Mouse (Mus musculus): ENCODE results near the gene Gm43518.

Gene Gm43518

DNA sequence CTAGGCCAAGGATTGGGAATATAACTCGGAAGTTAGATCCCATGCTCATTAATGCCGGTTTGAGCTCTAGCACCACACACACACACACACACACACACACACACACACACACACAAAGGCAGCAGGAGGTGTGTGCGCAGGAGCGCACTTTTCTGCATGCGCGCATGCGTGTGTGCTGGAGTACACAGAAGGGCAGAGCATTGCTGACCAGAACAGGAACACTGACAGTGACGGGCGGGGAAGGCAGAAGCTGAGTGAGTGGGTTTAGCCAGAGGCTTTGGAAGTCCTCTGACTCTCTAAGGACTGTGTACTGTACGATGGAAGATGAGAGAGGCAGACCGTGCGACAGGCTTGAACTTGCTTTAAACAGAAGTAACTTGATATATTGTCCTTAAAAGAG is 6.3 kb downstream of the Gm43518 start:
- no peak for DNase-seq (ENCODE audit: low read depth in 2 of 2, low spot score in 2 of 2)

DNA sequence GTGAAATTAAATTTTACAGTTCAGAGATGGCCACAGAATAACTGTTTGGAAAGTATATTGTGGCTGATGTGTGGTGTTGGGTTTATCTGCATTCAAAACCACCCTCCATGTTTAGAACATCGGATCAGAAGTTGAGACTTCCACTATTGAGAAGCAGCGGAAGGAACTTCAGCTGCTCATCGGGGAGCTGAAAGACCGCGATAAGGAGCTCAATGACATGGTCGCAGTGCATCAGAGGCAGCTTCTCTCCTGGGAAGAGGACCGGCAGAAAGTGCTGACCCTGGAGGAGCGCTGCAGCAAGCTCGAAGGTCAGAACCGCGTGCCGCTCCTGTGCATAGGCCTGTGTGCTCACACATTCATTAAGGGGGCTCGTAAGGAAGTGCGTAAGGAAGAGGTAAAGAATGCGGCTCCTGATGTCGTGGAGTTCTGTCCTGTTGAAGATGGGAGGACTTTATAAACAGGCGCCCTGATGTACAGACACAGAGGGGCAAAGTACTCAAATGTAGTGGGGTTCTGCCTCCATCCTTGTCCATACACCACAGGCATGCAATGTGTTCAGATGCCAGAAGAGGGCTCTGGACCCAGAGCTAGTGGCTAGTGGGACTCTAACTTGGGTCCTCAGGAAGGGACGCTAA is 6.9 kb downstream of the Gm43518 start:
- DNase-seq (ENCODE audit: low read depth in 2 of 2, low spot score in 2 of 2), result no peak

DNA sequence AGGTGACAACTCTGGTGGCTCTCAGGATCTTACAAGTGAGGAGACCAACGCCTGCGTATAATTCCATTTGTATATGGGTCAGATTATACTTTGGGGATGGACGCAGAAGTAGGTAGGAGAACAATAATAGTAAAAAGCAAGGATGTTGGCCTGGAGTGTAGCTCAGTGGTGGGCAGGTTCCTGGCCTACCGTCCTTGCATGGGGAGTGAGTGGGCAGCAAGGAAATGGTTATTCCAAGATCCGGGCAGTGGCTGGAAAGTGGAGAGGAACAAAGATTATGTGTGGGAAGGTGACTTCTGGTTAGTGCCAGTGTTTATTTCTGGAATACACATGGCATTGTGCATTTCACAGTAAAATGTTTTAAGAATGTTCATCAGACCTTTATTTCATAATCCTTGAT is 8.7 kb downstream of the Gm43518 start:
- DNase-seq (ENCODE audit: low read depth in 2 of 2, low spot score in 2 of 2), result no peak

DNA sequence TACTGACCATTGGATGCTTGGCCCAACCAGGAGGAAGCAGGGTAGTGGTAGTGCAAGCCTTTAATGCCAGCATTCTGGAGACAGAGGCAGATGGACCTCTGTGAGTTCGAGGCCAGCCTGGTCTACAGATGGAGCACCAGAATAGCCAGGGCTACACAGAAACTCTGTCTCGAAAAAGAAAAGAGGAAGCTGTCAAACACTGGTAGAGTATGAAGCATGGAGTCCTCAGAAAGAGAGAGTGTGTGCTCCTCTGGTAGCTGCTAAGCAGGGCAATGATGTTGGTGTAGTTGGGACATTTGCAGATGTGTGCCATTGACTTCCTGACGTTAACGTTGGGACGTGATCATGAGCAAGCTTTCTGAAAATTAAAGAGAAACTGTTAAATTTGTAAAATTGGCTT is 11.3 kb downstream of the Gm43518 start:
- no peak for DNase-seq (ENCODE audit: low read depth in 2 of 2, low spot score in 2 of 2)

DNA sequence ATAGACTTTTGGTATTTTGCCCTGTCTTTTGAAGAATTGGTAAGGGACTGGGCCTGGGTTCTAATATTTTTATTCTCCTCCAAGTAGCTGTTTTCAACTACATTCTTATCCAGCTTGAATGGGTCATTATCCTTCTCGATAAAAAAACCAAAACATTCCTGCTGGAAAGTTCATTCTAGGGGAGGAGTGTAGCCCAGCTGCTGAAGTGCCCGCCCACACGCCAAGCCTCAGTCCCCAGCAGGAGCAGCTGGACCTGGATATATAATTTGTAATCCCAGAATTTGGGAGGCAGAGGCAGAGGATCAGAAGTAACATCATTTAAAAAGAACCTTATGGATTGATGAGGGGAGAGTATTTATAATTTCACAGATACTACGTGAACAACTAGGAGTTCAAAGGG is 19.3 kb downstream of the Gm43518 start:
- no peak for DNase-seq (ENCODE audit: low read depth in 2 of 2, low spot score in 2 of 2)

DNA sequence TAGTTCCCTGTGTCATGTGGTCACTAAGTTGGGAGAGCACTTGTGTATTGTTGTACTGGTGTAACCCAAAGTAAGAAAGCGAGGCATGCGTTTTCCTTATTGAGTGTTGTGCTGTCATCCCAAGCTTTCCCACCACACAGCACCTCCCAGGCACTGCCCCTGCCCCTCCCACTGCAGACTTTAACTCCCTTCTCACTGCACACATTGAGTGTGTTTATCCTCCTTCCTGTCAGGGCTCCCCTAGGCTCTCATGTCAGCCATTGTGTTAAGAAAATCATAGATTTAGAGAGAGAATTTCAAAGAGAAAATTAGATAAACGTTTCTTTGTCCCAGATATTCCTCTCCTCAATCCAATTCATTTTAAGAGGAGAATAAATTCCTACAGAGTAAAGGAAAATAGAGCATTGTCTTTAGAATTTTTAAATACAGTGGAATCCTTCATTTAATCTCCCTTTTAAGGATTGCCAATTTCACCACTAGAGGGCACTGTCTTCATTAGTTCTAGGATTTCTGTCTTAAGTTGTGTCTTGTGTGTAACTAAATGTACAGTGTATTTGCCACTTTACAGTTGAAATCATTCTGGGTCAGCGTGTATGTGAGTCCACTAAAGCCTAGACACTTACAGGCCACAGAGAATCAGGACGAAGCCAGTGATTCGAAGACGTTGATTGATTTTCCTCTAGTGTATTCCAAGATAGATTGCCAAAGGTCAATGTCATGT is 20.0 kb downstream of the Gm43518 start:
- peak; percentile 21 to 58 for DNase-seq (ENCODE audit: low read depth in 2 of 2, low spot score in 2 of 2)

DNA sequence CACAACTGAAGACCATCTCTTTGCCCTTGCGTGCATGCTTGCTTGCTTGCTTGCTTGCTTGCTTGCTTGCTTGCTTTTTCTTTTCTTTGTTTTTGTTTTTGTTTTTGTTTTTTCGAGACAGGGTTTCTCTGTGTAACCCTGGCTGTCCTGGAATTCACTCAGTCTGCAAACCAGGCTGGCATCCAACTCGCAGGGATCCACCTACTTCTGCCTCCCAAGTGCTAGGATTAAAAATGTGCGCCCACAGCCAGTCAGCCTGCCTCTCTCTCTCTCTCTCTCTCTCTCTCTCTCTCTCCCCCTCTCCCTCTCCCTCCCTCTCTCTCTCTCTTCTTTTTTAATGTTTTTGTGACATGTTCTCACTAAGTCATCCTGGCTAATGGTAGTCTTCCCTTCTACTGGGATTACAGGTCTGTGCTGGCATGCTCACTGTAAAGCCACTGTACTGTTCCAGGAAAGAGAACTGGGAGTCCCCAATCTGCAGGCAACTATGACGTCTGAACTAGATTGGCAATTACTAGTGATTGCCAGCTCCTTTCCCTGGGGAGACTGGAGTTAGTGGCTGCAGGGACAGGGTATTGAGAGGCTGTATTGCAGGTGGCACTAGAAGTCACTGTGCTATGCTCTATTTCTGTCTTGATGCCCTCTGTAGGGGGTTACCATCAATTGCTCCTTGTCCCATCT is 25.3 kb downstream of the Gm43518 start:
- no peak for DNase-seq (ENCODE audit: low read depth in 2 of 2, low spot score in 2 of 2)

DNA sequence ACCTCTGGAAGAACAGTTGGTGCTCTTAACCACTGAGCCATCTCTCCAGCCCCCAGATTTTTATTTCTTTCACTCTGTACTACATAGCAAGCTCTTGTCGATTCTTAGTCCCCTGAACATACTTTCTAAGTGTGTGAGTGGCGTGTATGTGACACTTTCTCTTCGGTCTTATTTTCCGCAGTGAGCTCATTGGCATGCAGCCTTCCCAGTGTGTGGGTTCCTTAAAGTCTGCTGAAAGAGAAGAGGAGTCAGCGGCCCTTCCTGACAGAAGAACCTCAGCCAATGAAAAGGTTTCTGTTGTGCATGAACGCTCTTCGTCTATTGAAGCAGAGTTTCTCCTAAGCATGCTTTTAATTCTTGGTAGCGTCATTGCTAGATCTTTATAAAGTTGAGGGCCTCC is 30.0 kb downstream of the Gm43518 start:
- no peak for DNase-seq (ENCODE audit: low read depth in 2 of 2, low spot score in 2 of 2)

DNA sequence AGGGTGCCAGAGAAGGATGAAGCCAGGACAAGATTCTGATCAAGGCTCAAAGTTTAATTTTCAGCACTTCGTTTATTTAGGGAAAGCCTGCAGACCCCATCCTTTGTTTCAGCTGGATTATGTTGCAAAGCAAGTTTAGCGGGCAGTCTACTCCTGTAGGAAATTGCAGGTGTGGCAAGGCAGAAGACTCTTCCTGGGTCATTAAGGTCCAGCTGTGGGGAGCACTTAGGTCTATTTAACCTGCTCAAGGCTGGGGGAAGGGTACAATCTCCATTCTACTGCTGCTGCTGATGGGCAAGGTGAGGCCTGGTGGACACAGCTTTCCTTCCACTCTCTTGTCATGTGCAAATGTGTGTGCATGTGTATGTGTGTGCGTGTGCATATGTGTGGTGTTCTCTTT is 31.8 kb downstream of the Gm43518 start:
- DNase-seq (ENCODE audit: low read depth in 2 of 2, low spot score in 2 of 2), result no peak

DNA sequence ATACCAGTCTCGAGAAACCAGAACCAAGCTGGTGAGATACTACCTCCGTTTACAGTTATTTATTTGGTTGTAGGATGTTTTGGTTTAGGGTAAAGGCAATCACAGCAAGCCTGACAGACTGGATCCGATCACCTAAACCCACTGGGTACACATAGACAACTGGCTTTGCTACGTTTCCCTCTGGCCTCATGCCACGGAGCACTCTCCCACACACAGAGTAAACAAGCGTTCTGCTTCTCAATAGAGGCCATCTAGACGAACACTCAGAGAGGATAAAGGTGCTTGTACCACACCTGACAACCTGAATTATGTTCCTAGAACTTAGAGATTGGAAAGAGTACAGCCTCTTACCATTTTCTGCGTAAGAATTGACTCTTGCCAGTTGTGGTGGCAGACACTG is 32.9 kb downstream of the Gm43518 start:
- DNase-seq (ENCODE audit: low read depth in 2 of 2, low spot score in 2 of 2), result no peak

DNA sequence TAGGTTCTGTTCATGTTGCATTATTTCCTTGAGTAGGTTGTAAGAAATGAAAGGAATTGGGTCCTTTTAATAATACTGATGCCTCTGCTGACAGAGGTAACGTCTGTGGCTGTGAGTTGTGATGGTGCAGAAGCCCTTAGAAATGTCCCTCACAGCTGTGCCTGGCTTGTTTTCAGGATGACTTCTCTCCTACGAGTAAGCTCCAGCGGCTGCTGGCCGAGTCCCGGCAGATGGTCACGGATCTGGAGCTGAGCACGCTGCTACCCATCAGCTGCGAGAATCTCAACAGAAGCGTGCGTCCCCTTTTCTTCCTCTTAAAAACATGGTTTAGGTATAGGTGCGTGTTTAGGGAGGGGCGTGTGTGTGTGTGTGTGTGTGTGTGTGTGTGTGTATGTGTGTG is 33.8 kb downstream of the Gm43518 start:
- DNase-seq (ENCODE audit: low read depth in 2 of 2, low spot score in 2 of 2), result no peak

DNA sequence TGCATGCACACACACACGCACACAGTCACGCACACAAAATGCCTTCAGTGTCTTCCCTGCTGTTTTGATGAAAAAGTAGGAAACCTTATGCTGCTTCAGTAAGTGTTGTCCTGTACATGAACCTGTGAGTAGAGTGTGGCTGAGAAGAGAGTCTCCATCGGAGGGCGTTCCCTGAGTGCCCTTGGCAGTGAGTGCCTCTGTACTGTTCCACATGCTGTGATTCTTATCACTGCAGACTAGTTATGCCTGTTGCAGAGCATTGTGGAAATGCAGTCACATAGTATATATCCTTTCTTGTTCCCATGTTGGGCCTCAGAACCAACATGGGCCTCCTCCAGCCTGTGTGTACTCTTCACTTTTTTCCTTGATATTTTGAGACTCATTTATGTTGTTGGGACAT is 37.0 kb downstream of the Gm43518 start:
- DNase-seq (ENCODE audit: low read depth in 2 of 2, low spot score in 2 of 2), result no peak

DNA sequence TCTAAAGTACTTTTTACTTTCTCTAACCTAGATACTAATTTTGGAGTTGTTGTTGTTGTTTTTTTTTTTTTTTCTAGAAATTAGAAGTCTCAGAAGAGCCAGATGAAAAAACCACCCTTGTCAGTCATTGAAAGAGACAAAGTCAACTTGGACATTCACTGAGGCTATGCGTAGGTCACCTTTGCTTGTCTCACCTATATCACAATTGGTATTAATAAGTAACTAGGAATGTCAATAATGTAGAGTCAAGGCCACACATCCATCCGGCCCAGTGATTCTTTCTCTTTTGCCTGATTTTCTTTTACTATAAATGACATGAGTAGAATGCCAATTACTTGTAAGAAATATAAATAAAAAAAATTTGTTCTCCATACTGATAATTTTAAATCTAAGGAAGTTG is 39.5 kb downstream of the Gm43518 start:
- no peak for DNase-seq (ENCODE audit: low read depth in 2 of 2, low spot score in 2 of 2)

DNA sequence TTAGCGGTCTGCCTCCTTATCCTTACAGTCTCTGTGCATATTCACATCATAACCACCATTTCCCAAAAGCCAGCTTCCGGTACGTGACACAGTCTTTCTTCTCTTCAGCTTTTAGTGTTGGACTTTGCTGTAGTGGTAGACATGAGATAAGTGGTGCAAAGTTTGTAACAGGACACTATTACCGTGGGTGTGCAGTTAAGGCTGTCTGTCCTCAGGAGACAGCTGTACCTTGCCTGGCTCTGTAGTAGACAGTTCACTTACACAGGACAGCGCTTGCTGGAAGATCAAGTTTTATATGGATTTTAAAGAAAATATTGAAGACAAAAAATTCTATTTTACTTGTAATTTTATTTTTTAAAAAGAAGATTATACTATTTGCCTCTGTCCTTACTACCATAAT is 41.2 kb downstream of the Gm43518 start:
- DNase-seq (ENCODE audit: low read depth in 2 of 2, low spot score in 2 of 2), result no peak

DNA sequence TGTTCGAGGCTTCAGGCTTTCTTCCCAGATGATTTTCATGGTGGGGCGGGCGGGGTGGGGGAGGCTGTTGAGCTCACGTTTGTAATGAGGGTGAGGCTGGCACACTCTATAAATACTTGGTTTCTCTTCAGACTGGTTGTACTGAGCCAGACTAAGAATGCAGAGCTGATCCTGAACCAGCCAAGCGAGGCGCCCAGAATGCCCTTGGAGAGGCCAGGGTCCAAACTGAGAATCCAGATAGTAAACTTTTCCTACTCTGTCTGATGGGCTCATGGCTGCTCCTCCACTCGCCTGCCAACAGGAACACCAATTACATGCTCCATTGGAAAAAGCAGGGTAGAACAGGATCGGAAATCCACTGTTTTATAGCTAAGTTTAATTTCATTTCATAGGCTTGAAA is 42.0 kb downstream of the Gm43518 start:
- no peak for DNase-seq (ENCODE audit: low read depth in 2 of 2, low spot score in 2 of 2)

DNA sequence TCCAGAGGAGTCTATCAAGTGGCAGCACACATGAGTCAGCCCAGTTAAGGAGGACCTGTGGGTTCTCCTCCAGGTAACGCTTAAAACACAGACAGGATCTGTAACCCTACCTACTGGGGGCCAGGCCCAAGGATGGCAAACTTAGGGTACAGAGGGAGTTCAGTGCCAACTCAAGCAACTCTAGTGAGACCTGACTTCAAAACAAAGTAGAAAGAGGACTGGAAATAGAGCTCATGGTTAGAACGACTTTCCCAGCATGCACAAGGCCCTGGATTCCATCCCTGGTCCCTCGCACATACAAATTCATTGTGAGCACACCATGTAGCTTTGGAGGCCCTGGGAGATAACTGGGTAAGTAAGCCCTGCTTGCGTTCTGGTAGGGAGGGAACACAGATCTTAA is 43.4 kb downstream of the Gm43518 start:
- DNase-seq (ENCODE audit: low read depth in 2 of 2, low spot score in 2 of 2), result no peak

DNA sequence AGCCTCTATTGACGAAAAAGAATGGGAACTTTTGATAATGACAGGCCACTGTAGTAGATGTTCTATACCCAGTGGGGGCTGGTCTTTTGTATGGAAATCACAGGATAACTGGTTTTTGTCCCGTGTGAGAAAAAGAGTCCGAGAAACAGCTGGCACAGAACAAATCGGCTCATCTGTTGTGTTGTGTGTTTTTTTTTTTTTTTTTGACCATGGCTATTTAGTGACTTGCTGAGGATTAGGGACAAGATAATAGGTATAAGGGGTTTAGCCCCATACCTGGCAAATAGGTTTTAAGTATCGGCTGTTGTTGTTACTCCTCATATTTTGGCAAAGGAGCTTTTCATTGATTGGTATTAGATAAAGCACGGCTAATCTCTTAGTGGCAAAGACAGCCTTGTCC is 45.2 kb downstream of the Gm43518 start:
- DNase-seq (ENCODE audit: low read depth in 2 of 2, low spot score in 2 of 2), result no peak

DNA sequence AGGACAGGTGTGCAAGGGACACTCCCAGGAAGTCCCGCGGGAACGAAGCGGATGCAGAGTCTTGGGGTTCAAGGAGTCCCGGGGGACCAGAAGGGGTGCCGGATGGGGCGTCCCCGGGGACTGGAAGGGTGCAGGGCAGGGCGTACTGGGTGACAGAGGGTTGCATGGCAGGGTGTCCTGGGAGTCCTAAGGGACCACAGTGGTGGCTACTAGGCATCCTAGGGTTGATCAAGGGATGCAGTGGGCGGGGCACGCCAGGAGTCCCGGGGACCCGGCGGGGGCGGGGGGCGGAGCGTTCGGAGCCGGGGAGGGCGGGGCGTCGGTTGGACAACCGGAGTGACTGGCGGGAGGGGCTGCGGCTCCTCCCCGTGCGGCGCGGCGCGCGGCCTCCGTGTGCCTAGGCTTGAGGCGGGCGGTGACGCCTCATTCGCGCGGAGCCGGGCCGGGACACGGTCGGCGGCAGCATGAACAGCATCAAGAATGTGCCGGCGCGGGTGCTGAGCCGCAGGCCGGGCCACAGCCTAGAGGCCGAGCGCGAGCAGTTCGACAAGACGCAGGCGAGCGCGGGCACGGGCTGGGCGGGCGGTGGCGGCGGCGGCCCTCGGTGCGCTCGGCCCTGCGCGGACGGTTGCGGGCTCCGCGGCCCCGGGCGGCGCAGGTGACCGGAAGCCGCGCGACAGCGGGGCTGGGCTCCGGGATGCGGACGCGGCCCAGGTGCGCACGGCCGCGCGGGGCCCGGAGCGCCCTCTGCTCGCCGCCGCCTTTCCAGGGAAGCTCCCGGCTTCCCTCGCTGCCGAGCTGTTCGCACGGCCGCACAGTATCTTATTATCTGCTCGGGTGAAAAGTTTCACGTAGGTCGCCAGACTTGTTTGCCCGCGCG is 46.3 kb downstream of the Gm43518 start, which contains the start of gene Hip1r:
Gene Hip1r (plus strand): TSS at position 330 of the 880 bp plus-strand sequence.
- peak in 1 of 2 experiments; percentile 32 for DNase-seq (ENCODE audit: low read depth in 2 of 2, low spot score in 2 of 2)

DNA sequence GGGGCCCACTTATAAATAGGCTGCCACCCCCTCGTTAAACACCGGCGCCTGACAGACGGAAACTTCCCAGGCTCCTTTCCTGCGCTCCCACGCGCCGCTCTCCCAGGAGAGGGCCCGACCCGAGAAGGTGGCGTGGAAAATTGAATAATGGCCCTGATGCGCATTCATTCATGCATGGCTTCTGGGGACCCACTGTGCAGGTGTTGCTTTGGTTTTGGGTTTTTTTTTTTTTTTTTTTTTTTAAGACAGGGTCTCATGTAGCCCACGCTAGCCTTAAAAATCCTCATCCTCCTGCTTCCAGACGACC is 46.9 kb downstream of the Gm43518 start:
- no peak for DNase-seq (ENCODE audit: low read depth in 2 of 2, low spot score in 2 of 2)

DNA sequence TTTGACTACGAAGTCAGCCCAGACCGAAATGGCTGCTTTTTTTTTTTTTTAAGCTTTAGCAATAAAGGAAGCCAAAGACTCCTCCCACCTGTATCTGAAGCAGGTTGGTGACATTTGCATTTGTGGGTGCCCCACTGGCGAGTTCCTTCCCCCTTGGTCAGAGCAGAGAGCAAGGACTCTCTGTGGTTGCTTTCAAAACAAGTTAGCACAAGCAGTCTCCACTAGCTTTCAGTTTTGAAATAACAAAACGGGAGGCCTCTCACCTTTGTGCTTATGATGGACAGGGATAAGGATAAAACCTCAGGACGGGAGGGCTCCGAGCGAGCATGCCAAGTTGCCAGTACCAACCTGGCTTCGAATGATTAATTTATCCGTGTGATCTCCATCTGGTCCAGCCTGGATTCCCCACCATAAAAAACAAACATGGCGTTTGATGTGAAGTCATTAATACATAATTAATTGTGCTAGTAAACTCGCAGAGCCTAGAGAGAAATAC is 47.4 kb downstream of the Gm43518 start:
- DNase-seq (ENCODE audit: low read depth in 2 of 2, low spot score in 2 of 2), result no peak

DNA sequence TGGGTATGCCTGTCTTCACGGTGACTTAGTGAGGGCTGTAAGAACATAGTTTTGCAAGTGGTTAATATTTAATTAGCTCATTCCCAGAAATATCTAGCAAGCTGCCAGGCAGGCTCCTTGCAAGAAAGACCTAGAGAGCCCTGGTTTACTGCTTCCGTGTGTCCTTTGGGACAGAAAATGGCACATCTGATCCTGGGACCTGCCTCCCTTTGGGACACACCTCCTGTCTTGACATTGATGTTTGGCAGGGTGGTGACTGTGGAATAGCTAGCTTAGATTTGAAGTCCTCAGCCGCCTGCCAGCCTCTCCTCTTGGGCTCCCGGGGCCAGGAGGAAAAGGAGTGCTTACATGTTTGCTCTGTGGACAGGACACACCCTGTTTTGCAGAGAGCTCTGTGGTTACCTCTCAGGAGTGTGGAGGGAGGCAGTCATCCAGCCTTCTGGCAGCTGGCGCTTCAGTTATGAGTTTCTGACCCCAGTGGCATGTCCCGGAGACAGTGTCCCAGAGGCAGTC is 48.5 kb downstream of the Gm43518 start:
- DNase-seq (ENCODE audit: low read depth in 2 of 2, low spot score in 2 of 2), result no peak
